Mouse (Mus musculus): ENCODE measurements around the gene St6galnac3. TPM values are rescaled to one million over a fixed set of nuclear protein-coding genes. Genes with fewer than 3 reads are reported as not detected.

The St6galnac3 gene
- polyA plus RNA-seq, 1 experiment from 2014 or later: 22.7 TPM

- ATAC-seq (replicated peaks): no peak
- H3K36me3 ChIP-seq (replicated peaks): no peaks in the 10 kb centered on the region
- 79% methylated on average over 6 of the region's 6 CpGs for WGBS
These were observed 7.1 kb upstream of the St6galnac3 start for GRCm38 (mm10) chr3:153732035-153732434.

DNA sequence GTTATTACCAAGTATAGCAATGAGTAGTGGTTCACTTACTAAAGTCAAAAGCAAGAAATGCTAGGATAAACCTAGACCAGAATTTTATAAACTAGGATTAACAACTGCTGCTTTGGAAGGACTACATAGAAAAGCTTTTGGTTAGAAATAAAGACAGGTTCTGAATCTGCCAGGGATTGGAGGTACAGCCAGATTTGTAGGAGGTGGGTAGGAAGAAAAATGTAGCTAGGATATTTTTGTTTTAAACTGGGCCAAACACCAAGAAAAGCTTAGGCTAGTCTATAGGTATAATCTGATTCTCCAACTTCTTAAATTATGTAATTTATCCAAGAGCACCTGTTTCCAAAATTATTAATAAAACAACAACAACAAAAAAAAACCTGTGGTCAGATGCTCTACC lies 3.6 kb upstream of the St6galnac3 start:
- Histone ChIP-seq H3K4me3 (no peak overlapping the region), H3K36me3 (replicated peaks) (no peaks in the 10 kb centered on the region), H3K4me2 (no peak overlapping the region), H3K27ac (no peak overlapping the region), H3K9ac (no peak overlapping the region), H3K4me1 (peaks cover 13% of the 10 kb centered on the region), H3K27me3 (replicated peaks) (0 out of 2 replicates have a peak, but pooled peaks cover 3% of the 10 kb centered on the region), H3K9me3 (no peaks in the 10 kb centered on the region)
- ATAC-seq (replicated peaks): no peak

More at GRCm38 (mm10) chr3:153732035-153732434, 7.1 kb upstream of the St6galnac3 start:
- H3K4me2 ChIP-seq: no peak overlapping the region
- H3K4me3 ChIP-seq: no peak overlapping the region
- H3K9me3 ChIP-seq: no peaks in the 10 kb centered on the region
- H3K27me3 ChIP-seq (replicated peaks): no peaks in the 10 kb centered on the region
- H3K9ac ChIP-seq: no peak overlapping the region
- H3K4me1 ChIP-seq: peaks cover 8% of the 10 kb centered on the region; the same call in 1 of the 2 replicates
- no peak overlapping the region for H3K27ac ChIP-seq

GRCm38 (mm10) chr3:153723467-153724079 lies 1.4 kb downstream of the St6galnac3 start:
- ATAC-seq (replicated peaks): no peak
- no peak overlapping the region for H3K9ac ChIP-seq

GRCm38 (mm10) chr3:153721525-153721924 lies 3.4 kb downstream of the St6galnac3 start:
- H3K27ac ChIP-seq: no peak overlapping the region
- ATAC-seq (replicated peaks): no peak
- 0 out of 2 replicates have a peak, but pooled peaks cover under 1% of the 10 kb centered on the region for H3K27me3 ChIP-seq (replicated peaks)
- no peaks in the 10 kb centered on the region for H3K9me3 ChIP-seq
- H3K4me2 ChIP-seq: no peak overlapping the region
- WGBS: 91% methylated on average over 16 of the region's 16 CpGs
- peaks cover 29% of the 10 kb centered on the region for H3K4me1 ChIP-seq
- H3K4me3 ChIP-seq: no peak overlapping the region
- no peaks in the 10 kb centered on the region for H3K36me3 ChIP-seq (replicated peaks)
- no peak overlapping the region for H3K9ac ChIP-seq

More at GRCm38 (mm10) chr3:153723467-153724079, 1.4 kb downstream of the St6galnac3 start:
- Histone ChIP-seq H3K9me3 (no peaks in the 10 kb centered on the region), H3K4me2 (peak overlapping the region; percentile 93), H3K27me3 (replicated peaks) (0 out of 2 replicates have a peak, but pooled peaks cover 3% of the 10 kb centered on the region), H3K4me1 (peaks cover 29% of the 10 kb centered on the region), H3K36me3 (replicated peaks) (no peaks in the 10 kb centered on the region), H3K27ac (no peak overlapping the region), H3K4me3 (peak overlapping the region; percentile 77; the same call in 1 of the 2 replicates)
- 83% methylated on average over 9 of the region's 9 CpGs for WGBS

DNA sequence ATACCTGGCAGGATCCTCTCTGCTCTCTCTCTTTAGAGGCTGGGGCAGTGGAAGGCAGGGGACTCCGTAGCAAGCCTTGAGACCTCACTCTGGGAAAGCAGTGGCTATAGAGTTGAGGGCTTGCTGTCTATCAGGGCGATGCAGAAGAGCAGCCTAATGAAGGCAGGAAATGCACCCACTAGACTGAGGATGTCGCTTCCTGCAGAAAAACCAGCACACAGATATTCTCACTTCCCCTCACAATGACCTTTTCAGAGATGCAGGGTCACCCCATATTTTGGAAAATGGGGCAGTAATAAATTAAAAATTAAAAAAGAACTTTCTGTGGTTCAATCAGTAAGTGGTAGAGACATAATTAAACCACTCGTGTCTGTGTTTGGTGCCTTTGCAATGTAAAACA lies 4.1 kb downstream of the St6galnac3 start:
- 82% methylated on average over 4 of the region's 4 CpGs for WGBS
- H3K4me2 ChIP-seq: no peak overlapping the region
- no peak overlapping the region for H3K27ac ChIP-seq
- no peak for ATAC-seq (replicated peaks)
- H3K4me3 ChIP-seq: no peak overlapping the region
- no peaks in the 10 kb centered on the region for H3K27me3 ChIP-seq (replicated peaks)
- no peak overlapping the region for H3K9ac ChIP-seq
- H3K36me3 ChIP-seq (replicated peaks): no peaks in the 10 kb centered on the region
- no peaks in the 10 kb centered on the region for H3K9me3 ChIP-seq
- peaks cover 29% of the 10 kb centered on the region for H3K4me1 ChIP-seq

GRCm38 (mm10) chr3:153720296-153720695 lies 4.7 kb downstream of the St6galnac3 start:
- 62% methylated on average over 3 of the region's 3 CpGs for WGBS
- ATAC-seq (replicated peaks): no peak
- no peaks in the 10 kb centered on the region for H3K36me3 ChIP-seq (replicated peaks)
- no peak overlapping the region for H3K4me3 ChIP-seq
- H3K4me2 ChIP-seq: no peak overlapping the region
- H3K27ac ChIP-seq: no peak overlapping the region
- H3K9ac ChIP-seq: no peak overlapping the region
- no peaks in the 10 kb centered on the region for H3K27me3 ChIP-seq (replicated peaks)
- H3K9me3 ChIP-seq: no peaks in the 10 kb centered on the region
- H3K4me1 ChIP-seq: peaks cover 27% of the 10 kb centered on the region

- Histone ChIP-seq H3K4me3 (no peak overlapping the region), H3K9me3 (no peaks in the 10 kb centered on the region), H3K4me1 (peaks cover 24% of the 10 kb centered on the region), H3K36me3 (replicated peaks) (no peaks in the 10 kb centered on the region), H3K4me2 (no peak overlapping the region), H3K9ac (no peak overlapping the region), H3K27ac (no peak overlapping the region), H3K27me3 (replicated peaks) (no peaks in the 10 kb centered on the region)
- ATAC-seq (replicated peaks): peak; percentile 41; the same call in 1 of the 2 replicates
- 83% methylated on average over 9 of the region's 9 CpGs for WGBS
These were observed 5.6 kb downstream of the St6galnac3 start for GRCm38 (mm10) chr3:153719256-153719970.

GRCm38 (mm10) chr3:153718724-153719123 lies 6.2 kb downstream of the St6galnac3 start:
- Histone ChIP-seq H3K27ac (no peak overlapping the region), H3K27me3 (replicated peaks) (no peaks in the 10 kb centered on the region), H3K4me3 (no peak overlapping the region), H3K36me3 (replicated peaks) (no peaks in the 10 kb centered on the region), H3K9ac (no peak overlapping the region), H3K4me2 (no peak overlapping the region), H3K4me1 (peaks cover 17% of the 10 kb centered on the region), H3K9me3 (0 out of 2 replicates have a peak, but pooled peaks cover 4% of the 10 kb centered on the region)
- no peak for ATAC-seq (replicated peaks)
- WGBS: 77% methylated on average over 8 of the region's 8 CpGs

- Histone ChIP-seq H3K4me2 (no peak overlapping the region), H3K36me3 (replicated peaks) (no peaks in the 10 kb centered on the region), H3K9me3 (0 out of 2 replicates have a peak, but pooled peaks cover 4% of the 10 kb centered on the region), H3K4me3 (no peak overlapping the region), H3K27ac (no peak overlapping the region), H3K9ac (no peak overlapping the region), H3K4me1 (peaks cover 10% of the 10 kb centered on the region; the same call in 1 of the 2 replicates), H3K27me3 (replicated peaks) (no peaks in the 10 kb centered on the region)
- WGBS: 87% methylated on average over 7 of the region's 7 CpGs
- ATAC-seq (replicated peaks): no peak
These were observed 7.2 kb downstream of the St6galnac3 start for GRCm38 (mm10) chr3:153717742-153718141.

GRCm38 (mm10) chr3:153715646-153716045 lies 9.3 kb downstream of the St6galnac3 start:
- no peak overlapping the region for H3K4me3 ChIP-seq
- 73% methylated on average over 7 of the region's 7 CpGs for WGBS
- no peaks in the 10 kb centered on the region for H3K36me3 ChIP-seq (replicated peaks)
- H3K9me3 ChIP-seq: 0 out of 2 replicates have a peak, but pooled peaks cover 4% of the 10 kb centered on the region
- ATAC-seq (replicated peaks): no peak
- no peak overlapping the region for H3K27ac ChIP-seq
- H3K9ac ChIP-seq: no peak overlapping the region
- no peaks in the 10 kb centered on the region for H3K27me3 ChIP-seq (replicated peaks)
- peaks cover 9% of the 10 kb centered on the region; the same call in 1 of the 2 replicates for H3K4me1 ChIP-seq
- H3K4me2 ChIP-seq: no peak overlapping the region

DNA sequence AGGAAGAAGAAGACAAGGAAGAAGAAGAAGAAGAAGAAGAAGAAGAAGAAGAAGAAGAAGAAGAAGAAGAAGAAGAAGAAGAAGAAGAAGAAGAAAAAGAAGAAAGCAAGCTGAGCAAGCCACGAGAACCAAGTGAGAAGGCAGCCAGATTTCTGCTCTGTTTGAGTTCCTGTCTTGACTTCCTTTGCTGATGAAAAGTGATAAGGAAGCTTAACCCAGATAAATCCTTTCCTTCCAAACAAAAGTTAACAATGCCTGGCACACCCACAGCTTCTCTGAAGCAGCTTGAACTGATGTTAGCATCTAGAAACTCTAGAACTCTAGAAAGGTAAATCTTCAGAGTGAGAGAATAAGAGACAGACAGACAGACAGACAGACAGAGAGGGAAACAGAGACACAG lies 14.4 kb downstream of the St6galnac3 start:
- ATAC-seq (replicated peaks): no peak
- H3K36me3 ChIP-seq (replicated peaks): no peaks in the 10 kb centered on the region
- H3K4me1 ChIP-seq: no peaks in the 10 kb centered on the region
- H3K27me3 ChIP-seq (replicated peaks): no peaks in the 10 kb centered on the region
- H3K4me2 ChIP-seq: no peak overlapping the region
- H3K9ac ChIP-seq: no peak overlapping the region
- H3K4me3 ChIP-seq: no peak overlapping the region
- WGBS: 66% methylated on average over 1 of the region's 1 CpGs
- 0 out of 2 replicates have a peak, but pooled peaks cover 4% of the 10 kb centered on the region for H3K9me3 ChIP-seq
- no peak overlapping the region for H3K27ac ChIP-seq

- H3K36me3 ChIP-seq (replicated peaks): no peaks in the 10 kb centered on the region
- no peak overlapping the region for H3K9ac ChIP-seq
- WGBS: 66% methylated on average over 6 of the region's 6 CpGs
- no peaks in the 10 kb centered on the region for H3K27me3 ChIP-seq (replicated peaks)
- no peak overlapping the region for H3K4me3 ChIP-seq
- H3K4me2 ChIP-seq: no peak overlapping the region
- H3K27ac ChIP-seq: no peak overlapping the region
- no peak for ATAC-seq (replicated peaks)
- H3K9me3 ChIP-seq: no peaks in the 10 kb centered on the region
- no peaks in the 10 kb centered on the region for H3K4me1 ChIP-seq
These were observed 17.3 kb downstream of the St6galnac3 start for GRCm38 (mm10) chr3:153707687-153708086.

Data from midbrain, embryonic 15.5 days (tissue).